Mouse (Mus musculus) stomach, postnatal 0 days (tissue): ENCODE measurements around the gene Fzd1. TPM values are rescaled to one million over a fixed set of nuclear protein-coding genes. Genes with fewer than 3 reads are reported as not detected.

Source experiments
- ATAC-seq: fragments of 200-750 bp; cut with Nextera tagmentation; 2 replicates; pipeline ENCODE4 v1.8.0; 2017; ENCODE audit not compliant: low FRiP score, low TSS enrichment
- DNase-seq: peaks from one replicate; pipeline ENCODE4 v3.0.0-alpha.2; 2016; ENCODE audit warnings: low spot score
- H3K27ac ChIP-seq: fragments of 300-500 bp; sonication (generic); replicated peaks from 2 replicates; pipeline ENCODE4 v1.5.1; 2014; ENCODE audit warnings: mild to moderate bottlenecking, control low read depth
- H3K27me3 ChIP-seq: fragments of 300-500 bp; sonication (generic); 2 replicates; pipeline ENCODE4 v1.6.1; 2014; ENCODE audit warnings: low read length; ENCODE audit not compliant: control insufficient read depth, insufficient read depth
- H3K36me3 ChIP-seq: fragments of 300-500 bp; sonication (generic); 2 replicates; pipeline ENCODE4 v1.6.1; 2014; ENCODE audit warnings: low read length, mixed read lengths; ENCODE audit not compliant: control insufficient read depth, insufficient read depth
- H3K4me1 ChIP-seq: fragments of 300-500 bp; sonication (generic); replicated peaks from 2 replicates; pipeline ENCODE4 v1.6.1; 2014; ENCODE audit warnings: antibody characterized with exemption; ENCODE audit not compliant: control insufficient read depth, insufficient read depth
- H3K4me2 ChIP-seq: fragments of 300-500 bp; sonication (generic); replicated peaks from 2 replicates; pipeline ENCODE4 v1.6.1; 2014; ENCODE audit warnings: low read depth, mild to moderate bottlenecking, control low read depth, moderate library complexity
- H3K4me3 ChIP-seq: fragments of 300-500 bp; sonication (generic); 2 replicates; pipeline ENCODE4 v1.5.1; 2014; ENCODE audit warnings: low read depth, low read length, control low read depth
- H3K9ac ChIP-seq: fragments of 300-500 bp; sonication (generic); 2 replicates; pipeline ENCODE4 v1.6.1; 2014; ENCODE audit warnings: mild to moderate bottlenecking, low read length, control low read depth, mixed read lengths
- H3K9me3 ChIP-seq: fragments of 300-500 bp; sonication (generic); 2 replicates; pipeline ENCODE4 v1.6.1; 2016; ENCODE audit warnings: low read length; ENCODE audit not compliant: control insufficient read depth
- CTCF ChIP-seq: IDR thresholded peaks from 2 replicates; pipeline ENCODE4 v1.5.1; 2016; ENCODE audit warnings: antibody characterized with exemption, low read depth, mild to moderate bottlenecking, moderate library complexity
- EP300 ChIP-seq: optimal IDR thresholded peaks from 2 replicates; pipeline ENCODE3; 2016; ENCODE audit warnings: antibody characterized with exemption
- WGBS: fragments of 180-500 bp; shearing (Covaris S2); extraction: QIAGEN DNeasy Blood & Tissue Kit; methylation state at CpG from one replicate; pipeline ENCODE4 v1.1.7; 2014; 5-methylcytosine and 5-hydroxymethylcytosine counted together
- microRNA-seq: library from miRNA; unstranded; fragments of <30 nt; microRNA quantifications from one replicate; pipeline ENCODE4, GENCODE M21; 2016
- polyA plus RNA-seq: library from polyadenylated mRNA; unstranded; fragments of >200 nt; fragmentation: Nextera tagmentation; extraction: Ambion mirVana; gene quantifications from 2 replicates; pipeline ENCODE4 v1.2.1, GENCODE M21; 2015

Gene Fzd1
- polyA plus RNA-seq, 1 experiment from 2014 or later: 18.5 TPM

GRCm38 (mm10) chr5:4735461-4735860, 22.4 kb downstream of the Fzd1 start:
- H3K36me3 ChIP-seq: no peaks in the 10 kb centered on the region
- no peak overlapping the region for H3K4me3 ChIP-seq
- H3K27ac ChIP-seq: no peak overlapping the region
- TF ChIP-seq CTCF (no peak), EP300 (no peak)
- no peaks in the 10 kb centered on the region for H3K4me1 ChIP-seq
- H3K9ac ChIP-seq: no peak overlapping the region
- H3K4me2 ChIP-seq: no peak overlapping the region
- 76% methylated on average over 7 of the region's 7 CpGs for WGBS
- DNase-seq: no peak
- H3K27me3 ChIP-seq: no peaks in the 10 kb centered on the region
- no peak for ATAC-seq
- H3K9me3 ChIP-seq: no peaks in the 10 kb centered on the region

DNA sequence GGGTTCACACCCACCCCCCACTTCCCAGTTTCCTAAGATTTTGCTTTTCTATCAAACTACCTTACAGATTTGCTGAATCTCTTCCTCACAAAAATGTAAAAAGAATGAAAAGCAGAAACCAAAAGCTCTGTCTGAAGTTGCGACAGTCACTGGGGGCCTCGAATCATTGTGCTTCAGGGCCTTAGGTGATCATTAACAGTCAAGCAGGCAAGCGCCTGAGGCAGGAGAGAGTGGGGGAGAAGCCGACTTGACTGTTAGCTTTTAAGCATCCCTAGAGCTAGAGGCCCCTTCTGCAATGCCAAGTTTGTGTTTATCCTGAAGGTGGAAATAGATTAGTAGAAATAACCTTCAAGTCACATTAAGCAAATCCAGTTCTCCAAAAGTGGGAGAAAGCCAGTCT, 24.6 kb downstream of the Fzd1 start:
- Histone ChIP-seq H3K9me3 (no peaks in the 10 kb centered on the region), H3K4me1 (no peaks in the 10 kb centered on the region), H3K27me3 (no peaks in the 10 kb centered on the region), H3K9ac (no peak overlapping the region), H3K4me2 (no peak overlapping the region), H3K36me3 (no peaks in the 10 kb centered on the region), H3K27ac (no peak overlapping the region), H3K4me3 (no peak overlapping the region)
- no peak for ATAC-seq
- DNase-seq: no peak
- 63% methylated on average over 4 of the region's 4 CpGs for WGBS
- TF ChIP-seq CTCF: no peak
- TF ChIP-seq EP300: no peak

DNA sequence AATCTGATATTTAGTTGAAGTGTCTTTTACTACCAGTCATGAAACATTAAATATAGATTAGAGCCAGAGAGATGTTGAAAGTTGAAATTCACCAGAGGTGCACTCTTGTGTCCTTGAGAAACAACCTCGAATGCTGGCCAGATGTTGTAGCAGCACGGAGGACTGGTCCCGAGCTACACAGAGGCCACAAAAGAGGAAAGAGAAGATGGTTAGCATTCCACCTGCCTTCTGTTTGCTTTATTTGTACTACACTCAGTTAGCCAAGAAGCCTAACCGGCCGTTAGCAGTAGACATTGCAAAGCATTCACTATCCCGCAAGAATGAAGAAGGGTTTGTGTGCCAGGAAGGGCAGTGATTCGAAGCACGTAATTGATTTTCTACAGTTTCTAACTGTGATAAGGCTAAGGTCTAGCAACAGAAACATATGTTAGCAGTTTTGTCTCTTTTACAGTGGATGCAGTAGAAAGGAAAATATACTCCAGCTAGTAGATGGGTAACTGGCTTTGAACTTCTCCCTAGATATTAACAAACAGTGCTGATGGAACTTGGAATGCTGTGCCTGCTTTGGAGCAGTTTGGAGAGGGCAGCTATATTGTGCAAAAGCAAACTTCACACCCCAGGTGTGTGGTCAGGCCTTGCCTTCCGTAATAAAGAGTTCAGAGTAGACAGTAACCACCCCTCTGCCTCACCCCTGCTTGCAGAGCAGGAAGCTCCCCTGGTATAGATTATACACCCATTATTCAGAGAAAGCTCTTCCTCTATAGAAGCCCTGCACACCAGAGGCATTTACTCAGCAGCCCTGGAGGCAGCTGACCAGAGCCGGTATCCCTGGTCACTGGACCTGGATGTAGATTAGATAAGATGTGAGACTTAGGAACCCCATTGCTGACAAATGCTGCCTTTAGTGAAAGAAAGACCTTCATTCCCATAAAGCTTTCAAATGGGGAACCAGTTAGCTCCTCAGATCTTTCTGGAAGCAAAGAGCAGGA, 25.3 kb downstream of the Fzd1 start:
- Histone ChIP-seq H3K4me3 (no peak overlapping the region), H3K9me3 (no peaks in the 10 kb centered on the region), H3K9ac (no peak overlapping the region), H3K4me2 (no peak overlapping the region), H3K36me3 (no peaks in the 10 kb centered on the region), H3K27ac (no peak overlapping the region), H3K4me1 (no peaks in the 10 kb centered on the region), H3K27me3 (no peaks in the 10 kb centered on the region)
- 46% methylated on average over 10 of the region's 10 CpGs for WGBS
- TF ChIP-seq CTCF (no peak), EP300 (no peak)
- DNase-seq (no peak), ATAC-seq (no peak)

- Histone ChIP-seq H3K9me3 (no peaks in the 10 kb centered on the region), H3K36me3 (no peaks in the 10 kb centered on the region), H3K27ac (no peak overlapping the region), H3K4me3 (no peak overlapping the region), H3K9ac (no peak overlapping the region), H3K4me2 (no peak overlapping the region), H3K27me3 (no peaks in the 10 kb centered on the region), H3K4me1 (no peaks in the 10 kb centered on the region)
- no peak for TF ChIP-seq EP300
- no peak for TF ChIP-seq CTCF
- ATAC-seq (no peak), DNase-seq (no peak)
- 77% methylated on average over 5 of the region's 5 CpGs for WGBS
Observed at GRCm38 (mm10) chr5:4731743-4732215, 26.1 kb downstream of the Fzd1 start.

- no peak overlapping the region for H3K4me3 ChIP-seq
Observed at GRCm38 (mm10) chr5:4731064-4731463, 26.8 kb downstream of the Fzd1 start.

More at GRCm38 (mm10) chr5:4731064-4731463, 26.8 kb downstream of the Fzd1 start:
- H3K4me2 ChIP-seq: no peak overlapping the region
- H3K9ac ChIP-seq: no peak overlapping the region
- TF ChIP-seq EP300: no peak
- no peak for TF ChIP-seq CTCF
- ATAC-seq (no peak), DNase-seq (no peak)
- 90% methylated on average over 3 of the region's 3 CpGs for WGBS
- H3K9me3 ChIP-seq: no peaks in the 10 kb centered on the region
- no peaks in the 10 kb centered on the region for H3K27me3 ChIP-seq
- no peaks in the 10 kb centered on the region for H3K4me1 ChIP-seq
- no peaks in the 10 kb centered on the region for H3K36me3 ChIP-seq
- H3K27ac ChIP-seq: no peak overlapping the region

Small RNAs within 50 kb of the gene (microRNA-seq; reads per million reads assigned to microRNA genes)
- not detected for gene Gm44483
